Mouse (Mus musculus) 3T3-L1 (cell line): ENCODE data around the gene Dhx9.
A peak's percentile ranks its signal among the peaks of the same experiment; 100 is the strongest.
"Not testable (repeated sequence)": the region's sequence is repeated elsewhere in the genome, so short reads cannot be mapped to it uniquely, and the experiment has no call there.

Source experiments
- DNase-seq: peaks from one replicate; pipeline ENCODE4 v3.0.0-alpha.2; 2015; ENCODE audit warnings: low read depth, low spot score

The Dhx9 gene

GRCm38 (mm10) chr1:153487500-153487879, at the start of gene Dhx9:
TSS of gene Dhx9 (minus strand) at chr1:153487660.
- peak; percentile 93 for DNase-seq

GRCm38 (mm10) chr1:153535611-153536010, 48.2 kb upstream of the Dhx9 start:
- no peak for DNase-seq

GRCm38 (mm10) chr1:153532896-153533295, 45.4 kb upstream of the Dhx9 start:
- not testable (repeated sequence) for DNase-seq

GRCm38 (mm10) chr1:153532234-153532841, 44.9 kb upstream of the Dhx9 start:
- DNase-seq = no peak

GRCm38 (mm10) chr1:153531677-153532233, 44.3 kb upstream of the Dhx9 start:
- DNase-seq = no peak

GRCm38 (mm10) chr1:153522116-153522515, 34.7 kb upstream of the Dhx9 start:
- DNase-seq = no peak

GRCm38 (mm10) chr1:153515368-153515767, 27.9 kb upstream of the Dhx9 start:
- DNase-seq = no peak

- peak; percentile 47 for DNase-seq
Observed at GRCm38 (mm10) chr1:153510330-153511009, 23.0 kb upstream of the Dhx9 start.

GRCm38 (mm10) chr1:153509569-153509968, 22.1 kb upstream of the Dhx9 start:
- not testable (repeated sequence) for DNase-seq

- no peak for DNase-seq
Observed at GRCm38 (mm10) chr1:153509012-153509411, 21.6 kb upstream of the Dhx9 start.

GRCm38 (mm10) chr1:153506266-153506665, 18.8 kb upstream of the Dhx9 start:
- DNase-seq = no peak

- DNase-seq = peak; percentile 75
Observed at GRCm38 (mm10) chr1:153501644-153502321, 14.3 kb upstream of the Dhx9 start.

GRCm38 (mm10) chr1:153500030-153500429, 12.6 kb upstream of the Dhx9 start:
- DNase-seq = no peak

GRCm38 (mm10) chr1:153496030-153496429, 8.6 kb upstream of the Dhx9 start:
- DNase-seq = no peak

GRCm38 (mm10) chr1:153493931-153494330, 6.5 kb upstream of the Dhx9 start:
- DNase-seq = no peak

- no peak for DNase-seq
Observed at GRCm38 (mm10) chr1:153493338-153493737, 5.9 kb upstream of the Dhx9 start.

GRCm38 (mm10) chr1:153491822-153492221, 4.4 kb upstream of the Dhx9 start:
- no peak for DNase-seq

GRCm38 (mm10) chr1:153491345-153491744, 3.9 kb upstream of the Dhx9 start:
- no peak for DNase-seq

GRCm38 (mm10) chr1:153489963-153490362, 2.5 kb upstream of the Dhx9 start:
- no peak for DNase-seq

- DNase-seq = no peak
Observed at GRCm38 (mm10) chr1:153489540-153489939, 2.1 kb upstream of the Dhx9 start.

- peak; percentile 31 for DNase-seq
Observed at GRCm38 (mm10) chr1:153489132-153489531, 1.7 kb upstream of the Dhx9 start.

- peak; percentile 71 for DNase-seq
Observed at GRCm38 (mm10) chr1:153486767-153487499, 527 bp downstream of the Dhx9 start.
